21 mouse cellular contexts compared by ENCODE assay signal in genomic region chr14:61526006-61526405, GRCm38 (mm10).
"Had no signal": no experiment of that assay in that cellular context is flagged by ENCODE, and none has a peak within 500 bp of the region (broad histone marks: within the 10 kb centered on the region; RNA-seq: fewer than 3 reads in every experiment).

No protein-coding gene starts in this region.

- H3K27me3 ChIP-seq: liver, embryonic 15.5 days; lung, embryonic 15.5 days; megakaryocyte, embryonic 14.5 days; midbrain, embryonic 13.5 days; midbrain, embryonic 15.5 days; neural tube, embryonic 12.5 days had no signal

- ATAC-seq: liver, postnatal 0 days; lung, postnatal 0 days; midbrain, embryonic 13.5 days; midbrain, embryonic 15.5 days had no signal

- H3K9me3 ChIP-seq: liver, embryonic 15.5 days; lung, embryonic 15.5 days; megakaryocyte, embryonic 14.5 days; midbrain, embryonic 13.5 days; midbrain, embryonic 15.5 days; neural tube, embryonic 12.5 days had no signal

- H3K4me1 ChIP-seq: liver, embryonic 15.5 days; lung, embryonic 15.5 days; midbrain, embryonic 13.5 days; midbrain, embryonic 15.5 days; neural tube, embryonic 12.5 days had no signal

- H3K36me3 ChIP-seq: liver, embryonic 15.5 days; lung, embryonic 15.5 days; midbrain, embryonic 13.5 days; midbrain, embryonic 15.5 days; neural tube, embryonic 12.5 days had no signal

- H3K9ac ChIP-seq: liver, embryonic 15.5 days; liver, postnatal 0 days; lung, embryonic 15.5 days; midbrain, embryonic 13.5 days; midbrain, embryonic 15.5 days; neural tube, embryonic 12.5 days had no signal

- DNase-seq: liver, postnatal 0 days; lung, adult 2 months; lung, postnatal 14 days; lung, postnatal 36 days; retina, postnatal 1 day; right cerebral cortex, adult 18-20 months; right cerebral cortex, postnatal 25 days; right cerebral cortex, postnatal 4 days; spleen, adult 18-20 months; thymus, adult 2 months; thymus, postnatal 25 days; thymus, postnatal 4 days had no signal

- H3K4me2 ChIP-seq: liver, embryonic 15.5 days; lung, embryonic 15.5 days; midbrain, embryonic 11.5 days; midbrain, embryonic 13.5 days; midbrain, embryonic 15.5 days; neural tube, embryonic 12.5 days had no signal

- H3K4me3 ChIP-seq: liver, embryonic 15.5 days; lung, embryonic 15.5 days; megakaryocyte, embryonic 14.5 days; midbrain, embryonic 13.5 days; midbrain, embryonic 15.5 days; neural tube, embryonic 12.5 days had no signal

- H3K27ac ChIP-seq: liver, embryonic 15.5 days; lung, embryonic 15.5 days; macrophage; midbrain, embryonic 13.5 days; midbrain, embryonic 15.5 days; neural tube, embryonic 12.5 days had no signal
